Mouse (Mus musculus) G1E (cell line): ENCODE results near the gene Paqr6.

Experiments used
- CTCF ChIP-seq: IDR thresholded peaks from 2 replicates; pipeline ENCODE4 v1.5.1; 2012; ENCODE audit warnings: low read depth, low read length, inconsistent platforms, mixed read lengths
- GATA1 ChIP-seq: IDR thresholded peaks from 2 replicates; pipeline ENCODE4 v1.6.1; 2012; ENCODE audit warnings: borderline replicate concordance, low read length, inconsistent platforms, mixed read lengths
- GATA2 ChIP-seq: IDR thresholded peaks from 2 replicates; pipeline ENCODE4 v1.6.1; 2012; ENCODE audit warnings: low read depth, low read length, inconsistent platforms, borderline replicate concordance
- POLR2AphosphoS5 ChIP-seq: IDR thresholded peaks from 2 replicates; pipeline ENCODE4 v1.6.1; 2012; ENCODE audit warnings: low read depth, low read length, inconsistent platforms; ENCODE audit not compliant: insufficient replicate concordance
- TAL1 ChIP-seq: conservative IDR thresholded peaks from 2 replicates; pipeline ENCODE4 v1.6.1; 2012; ENCODE audit warnings: low read depth, low read length, inconsistent platforms, mixed read lengths

DNA sequence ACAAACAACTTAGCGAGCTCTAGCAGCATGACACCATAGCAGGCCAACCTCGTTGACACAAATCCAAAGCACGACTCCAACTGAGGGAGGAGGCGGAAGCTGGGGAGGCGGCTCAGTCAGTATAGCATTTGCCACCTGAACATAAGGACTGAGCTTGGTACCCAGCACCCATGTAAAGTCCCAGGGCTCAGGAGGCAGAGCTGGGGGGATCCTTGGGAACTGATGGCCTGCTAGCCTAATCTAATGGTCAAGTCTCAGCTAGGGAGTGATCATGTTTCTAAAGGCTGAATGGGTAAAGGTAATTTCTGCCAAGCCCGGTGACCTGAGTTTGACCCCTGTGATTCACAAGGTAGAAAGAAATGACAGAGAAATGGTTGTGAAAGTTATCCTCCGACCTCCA lies 43.1 kb downstream of the Paqr6 start:
- TF ChIP-seq CTCF = no peak
- TF ChIP-seq GATA1 = no peak
- no peak for TF ChIP-seq POLR2AphosphoS5
- TF ChIP-seq TAL1 = no peak
- no peak for TF ChIP-seq GATA2
